Mouse (Mus musculus): ENCODE data around the gene Tmem51.

DNA sequence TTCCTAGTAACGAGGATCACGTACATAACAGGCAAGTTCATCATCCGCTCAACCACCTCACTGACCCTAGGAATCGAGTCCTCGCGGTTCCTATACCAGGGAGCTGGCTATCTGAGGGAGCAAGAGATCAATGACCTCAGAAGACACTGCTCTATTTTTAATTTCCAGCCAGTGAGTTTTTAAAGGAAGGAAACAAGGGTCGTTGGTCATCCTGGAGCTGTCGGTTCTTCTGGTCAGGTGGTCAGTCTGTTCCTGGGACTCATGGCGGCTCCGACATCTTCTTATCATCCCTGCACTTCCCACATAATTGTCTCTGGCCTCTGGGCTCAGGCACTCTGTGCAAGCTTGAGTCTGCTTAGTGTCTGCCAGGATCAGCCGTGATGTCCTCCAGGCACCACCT, 10.3 kb upstream of the Tmem51 start:
- TF ChIP-seq HCFC1 (IDR thresholded peaks at IDR 0.05; ENCODE audit: borderline replicate concordance, insufficient read depth, low read length) (no peak), ZC3H11A (IDR thresholded peaks at IDR 0.05; ENCODE audit: borderline replicate concordance, low read depth, low read length) (no peak), ZNF384 (IDR thresholded peaks at IDR 0.05; ENCODE audit: low read depth, low read length) (no peak)
